Mouse (Mus musculus) lung, postnatal 25 days (tissue): Measurements from ENCODE around the gene Plp2.

ENCODE experiments used
- DNase-seq: peaks from one replicate; pipeline ENCODE4 v3.0.0; 2022; ENCODE audit warnings: low spot score

Gene Plp2

GRCm38 (mm10) chrX:7661086-7661485 lies 10.1 kb downstream of the Plp2 start:
- no peak for DNase-seq

GRCm38 (mm10) chrX:7658785-7659589 lies 12.2 kb downstream of the Plp2 start:
- no peak for DNase-seq

- no peak for DNase-seq
These were observed 13.0 kb downstream of the Plp2 start for GRCm38 (mm10) chrX:7658031-7658784.

- DNase-seq = peak; percentile 63
These were observed 14.0 kb downstream of the Plp2 start, which contains the start of gene Prickle3 for GRCm38 (mm10) chrX:7657221-7657639. Prickle3 (plus strand) TSS chrX:7657260.

- peak; percentile 93 for DNase-seq
These were observed 22.4 kb downstream of the Plp2 start for GRCm38 (mm10) chrX:7648671-7649304.

- peak; percentile 82 for DNase-seq
These were observed 25.8 kb downstream of the Plp2 start for GRCm38 (mm10) chrX:7645349-7645748.

- DNase-seq = no peak
These were observed 30.4 kb downstream of the Plp2 start for GRCm38 (mm10) chrX:7640785-7641184.

GRCm38 (mm10) chrX:7639536-7640325 lies 31.5 kb downstream of the Plp2 start:
- no peak for DNase-seq

- peak; percentile 55 for DNase-seq
These were observed 32.6 kb downstream of the Plp2 start, which contains the start of gene Syp for GRCm38 (mm10) chrX:7638401-7639091. Syp (plus strand) TSS chrX:7638471.

- no peak for DNase-seq
These were observed 36.1 kb downstream of the Plp2 start for GRCm38 (mm10) chrX:7635101-7635500.

- no peak for DNase-seq
These were observed 38.6 kb downstream of the Plp2 start for GRCm38 (mm10) chrX:7632560-7632959.
